Mouse (Mus musculus) left cerebral cortex, postnatal 36 days (tissue): ENCODE measurements around the gene Cct3. TPM values are rescaled to one million over a fixed set of nuclear protein-coding genes. Genes with fewer than 3 reads are reported as not detected.
"Not testable (repeated sequence)": the region's sequence is repeated elsewhere in the genome, so short reads cannot be mapped to it uniquely, and the experiment has no call there.

Experiments
- DNase-seq, 2 experiments: peaks; one replicate each; pipeline ENCODE4 v3.0.0; 2021 to 2022; ENCODE audit warnings: low spot score in 2 of 2, mixed read lengths in 1 of 2
- intact Hi-C: fragments of 180-260 bp; cut with DNase I; formaldehyde crosslinking; loops from one replicate; pipeline ENCODE4 v1.15.1; 2025
- total RNA-seq, 2 experiments: library from RNA; stranded (reverse); gene quantifications; 2 replicates each; pipeline ENCODE4 v1.2.3; 2021

The Cct3 gene
- total RNA-seq = 100 to 1,000 TPM; 170 TPM

GRCm38 (mm10) chr3:88296561-88297318 lies at the start of gene Cct3, which contains the start of gene Tsacc:
Gene Cct3 (plus strand): TSS chr3:88297116.
Gene Tsacc (minus strand): TSS chr3:88296999.
- peak; percentile 94 to 95 for DNase-seq
- intact Hi-C loops = loop anchor here (5.0 kb wide), 1 partner anchor 41 kb away; the partner anchor contains the start of genes Smg5 and Tmem79

GRCm38 (mm10) chr3:88247666-88248065 lies 49.2 kb upstream of the Cct3 start:
- DNase-seq = no peak
- intact Hi-C loops = loop anchor here (5.0 kb wide), 1 partner anchor 40 kb away; the partner anchor contains the start of gene Gm38392

GRCm38 (mm10) chr3:88248406-88248805 lies 48.5 kb upstream of the Cct3 start:
- intact Hi-C loops = loop anchor here (5.0 kb wide), 1 partner anchor 39 kb away; the partner anchor contains the start of gene Gm38392
- DNase-seq = no peak

- DNase-seq = no peak
- intact Hi-C loops = no loop called here
These were observed 44.2 kb upstream of the Cct3 start for GRCm38 (mm10) chr3:88252739-88253138.

- peak in 1 of 2 experiments; percentile 8 for DNase-seq
- intact Hi-C loops = no loop called here
These were observed 42.5 kb upstream of the Cct3 start, which contains the start of gene Rhbg for GRCm38 (mm10) chr3:88254268-88254926. Gene Rhbg (minus strand): TSS chr3:88254709.

GRCm38 (mm10) chr3:88255950-88256349 lies 41.0 kb upstream of the Cct3 start:
- intact Hi-C loops = no loop called here
- DNase-seq = no peak

- no peak for DNase-seq
- intact Hi-C loops = no loop called here
These were observed 40.5 kb upstream of the Cct3 start for GRCm38 (mm10) chr3:88256382-88256781.

- DNase-seq = no peak
- intact Hi-C loops = no loop called here
These were observed 34.6 kb upstream of the Cct3 start for GRCm38 (mm10) chr3:88262346-88262745.

GRCm38 (mm10) chr3:88268014-88268413 lies 28.9 kb upstream of the Cct3 start:
- intact Hi-C loops, DNase-seq: not testable (repeated sequence)

- no peak for DNase-seq
- intact Hi-C loops = no loop called here
These were observed 27.9 kb upstream of the Cct3 start for GRCm38 (mm10) chr3:88268991-88269390.

- intact Hi-C loops = loop anchor here (10.0 kb wide), 1 partner anchor 266 kb away; the partner anchor contains the start of gene Bcan
- DNase-seq = not testable (repeated sequence)
These were observed 25.6 kb upstream of the Cct3 start for GRCm38 (mm10) chr3:88271298-88271697.

GRCm38 (mm10) chr3:88271859-88272258 lies 25.1 kb upstream of the Cct3 start:
- intact Hi-C loops = loop anchor here (10.0 kb wide), 1 partner anchor 267 kb away; the partner anchor contains the start of gene Bcan
- no peak for DNase-seq

GRCm38 (mm10) chr3:88274002-88274401 lies 22.9 kb upstream of the Cct3 start:
- no peak for DNase-seq
- intact Hi-C loops = loop anchor here (10.0 kb wide), 1 partner anchor 269 kb away; the partner anchor contains the start of gene Bcan

GRCm38 (mm10) chr3:88276121-88276520 lies 20.8 kb upstream of the Cct3 start:
- intact Hi-C loops = loop anchor here (10.0 kb wide), 1 partner anchor 271 kb away; the partner anchor contains the start of gene Bcan
- DNase-seq = no peak

- intact Hi-C loops = loop anchor here (10.0 kb wide), 1 partner anchor 272 kb away; the partner anchor contains the start of gene Bcan
- DNase-seq = no peak
These were observed 20.3 kb upstream of the Cct3 start for GRCm38 (mm10) chr3:88276529-88277143.

GRCm38 (mm10) chr3:88280035-88280434 lies 16.9 kb upstream of the Cct3 start:
- no peak for DNase-seq
- intact Hi-C loops = no loop called here

GRCm38 (mm10) chr3:88281141-88281916 lies 15.6 kb upstream of the Cct3 start:
- intact Hi-C loops, DNase-seq: not testable (repeated sequence)

- intact Hi-C loops = loop anchor here (5.0 kb wide), 1 partner anchor 38 kb away; no protein-coding TSS in a partner anchor
These were observed 11.9 kb upstream of the Cct3 start for GRCm38 (mm10) chr3:88284815-88285564.

More at GRCm38 (mm10) chr3:88284815-88285564, 11.9 kb upstream of the Cct3 start:
- not testable (repeated sequence) for DNase-seq
